Mouse (Mus musculus) CH12.LX (cell line): Measurements from ENCODE around the gene Dlg2. TPM values are rescaled to one million over a fixed set of nuclear protein-coding genes. Genes with fewer than 3 reads are reported as not detected.
A peak's percentile ranks its signal among the peaks of the same experiment; 100 is the strongest.

ENCODE experiments used
- DNase-seq: peaks from one replicate; pipeline ENCODE4 v3.0.0-alpha.2; 2013; ENCODE audit errors: extremely low read depth
- H3K27ac ChIP-seq: 2 replicates; pipeline ENCODE4 v1.5.1; 2012; ENCODE audit warnings: low read depth, mild to moderate bottlenecking, control low read depth, moderate library complexity; ENCODE audit not compliant: insufficient read depth
- H3K27me3 ChIP-seq: replicated peaks from 2 replicates; pipeline ENCODE3; 2012; ENCODE audit warnings: inconsistent platforms
- H3K36me3 ChIP-seq, 2 experiments: replicated peaks in 1 of 2; 2 replicates each; pipeline versions ENCODE3 to v1.6.1; 2012; ENCODE audit warnings: inconsistent platforms in 1 of 2, low read length in 1 of 2, mild to moderate bottlenecking in 1 of 2, mixed read lengths in 1 of 2, moderate library complexity in 1 of 2; ENCODE audit not compliant: control insufficient read depth in 1 of 2, insufficient read depth in 1 of 2
- H3K4me1 ChIP-seq, 2 experiments: 2 replicates each; pipeline ENCODE4 v1.6.1; 2012; ENCODE audit warnings: inconsistent platforms in 1 of 2, moderate library complexity in 1 of 2; ENCODE audit not compliant: insufficient read depth in 2 of 2, control insufficient read depth in 1 of 2
- H3K4me2 ChIP-seq: 2 replicates; pipeline ENCODE4 v1.6.1; 2012; ENCODE audit warnings: low read depth, mild to moderate bottlenecking, control low read depth; ENCODE audit not compliant: poor library complexity, insufficient read depth, severe bottlenecking
- H3K4me3 ChIP-seq, 3 experiments: fragments of 150-350 bp in 1 of 3; sonication (generic) in 1 of 3; replicated peaks in 1 of 3; 2 replicates each; pipeline versions ENCODE3 to v1.5.1; 2011 to 2012; ENCODE audit warnings: low read depth in 2 of 3, low read length in 2 of 3, mild to moderate bottlenecking in 2 of 3, moderate library complexity in 2 of 3, control low read depth in 1 of 3, improper control_type of control experiment in 1 of 3, inconsistent platforms in 1 of 3, mixed read lengths in 1 of 3; ENCODE audit not compliant: poor library complexity in 1 of 3
- H3K79me2 ChIP-seq: replicated peaks from 2 replicates; pipeline ENCODE4 v1.6.1; 2012; ENCODE audit warnings: mild to moderate bottlenecking, moderate library complexity; ENCODE audit not compliant: control insufficient read depth, poor library complexity, insufficient read depth, severe bottlenecking; ENCODE audit errors: extremely low read depth
- H3K9ac ChIP-seq: 2 replicates; pipeline ENCODE4 v1.6.1; 2012; ENCODE audit warnings: low read depth, mild to moderate bottlenecking, control low read depth, moderate library complexity; ENCODE audit not compliant: insufficient read depth
- H3K9me3 ChIP-seq: replicated peaks from 2 replicates; pipeline ENCODE3; 2012; ENCODE audit warnings: low read length, inconsistent platforms, mixed read lengths
- BHLHE40 ChIP-seq: IDR thresholded peaks from 2 replicates; pipeline ENCODE4 v1.6.1; 2011; ENCODE audit warnings: mild to moderate bottlenecking, low read depth, low read length, improper control_type of control experiment
- CHD2 ChIP-seq: IDR thresholded peaks from 2 replicates; pipeline ENCODE4 v1.6.1; 2011; ENCODE audit warnings: low read length, improper control_type of control experiment
- CTCF ChIP-seq, 2 experiments: IDR thresholded peaks in 1 of 2; conservative IDR thresholded peaks in 1 of 2; 2 replicates each; pipeline ENCODE4 v1.5.1; 2011 to 2012; ENCODE audit warnings: low read depth in 2 of 2, low read length in 2 of 2, improper control_type of control experiment in 1 of 2, inconsistent platforms in 1 of 2, mild to moderate bottlenecking in 1 of 2, moderate library complexity in 1 of 2
- E2F4 ChIP-seq: IDR thresholded peaks from 2 replicates; pipeline ENCODE4 v1.6.1; 2011; ENCODE audit warnings: low read depth, low read length, improper control_type of control experiment; ENCODE audit not compliant: insufficient replicate concordance
- JUND ChIP-seq: conservative IDR thresholded peaks from 2 replicates; pipeline ENCODE4 v1.6.1; 2011; ENCODE audit warnings: low read depth, low read length, improper control_type of control experiment
- KAT2A ChIP-seq: IDR thresholded peaks from 2 replicates; pipeline ENCODE4 v1.6.1; 2012; ENCODE audit warnings: low read length, improper control_type of control experiment, inconsistent platforms; ENCODE audit not compliant: insufficient replicate concordance
- MAFK ChIP-seq: IDR thresholded peaks from 2 replicates; pipeline ENCODE4 v1.6.1; 2011; ENCODE audit warnings: low read length, improper control_type of control experiment; ENCODE audit not compliant: insufficient replicate concordance
- MAZ ChIP-seq: IDR thresholded peaks from 2 replicates; pipeline ENCODE4 v1.6.1; 2012; ENCODE audit warnings: low read depth, mild to moderate bottlenecking, inconsistent platforms, low read length, improper control_type of control experiment, moderate library complexity
- MYC ChIP-seq: IDR thresholded peaks from 2 replicates; pipeline ENCODE4 v1.6.1; 2011; ENCODE audit warnings: low read depth, mild to moderate bottlenecking, improper control_type of control experiment, low read length
- NELFE ChIP-seq: IDR thresholded peaks from 2 replicates; pipeline ENCODE4 v1.6.1; 2011; ENCODE audit warnings: low read depth, low read length, improper control_type of control experiment
- POLR2AphosphoS2 ChIP-seq: IDR thresholded peaks from 2 replicates; pipeline ENCODE4 v1.6.1; 2011; ENCODE audit warnings: low read depth, low read length, improper control_type of control experiment
- RAD21 ChIP-seq: IDR thresholded peaks from 2 replicates; pipeline ENCODE4 v1.6.1; 2011; ENCODE audit warnings: low read depth, mild to moderate bottlenecking, low read length, improper control_type of control experiment, moderate library complexity
- RCOR1 ChIP-seq: conservative IDR thresholded peaks from 2 replicates; pipeline ENCODE4 v1.6.1; 2012; ENCODE audit warnings: low read depth, mild to moderate bottlenecking, inconsistent platforms, low read length, improper control_type of control experiment
- SIN3A ChIP-seq: IDR thresholded peaks from 2 replicates; pipeline ENCODE4 v1.6.1; 2012; ENCODE audit warnings: low read length, improper control_type of control experiment, inconsistent platforms
- SMC3 ChIP-seq: IDR thresholded peaks from 2 replicates; pipeline ENCODE4 v1.6.1; 2011; ENCODE audit warnings: low read depth, low read length, improper control_type of control experiment
- UBTF ChIP-seq: IDR thresholded peaks from 2 replicates; pipeline ENCODE4 v1.6.1; 2012; ENCODE audit warnings: low read depth, mild to moderate bottlenecking, inconsistent platforms, low read length, improper control_type of control experiment, moderate library complexity
- USF1 ChIP-seq: IDR thresholded peaks from 2 replicates; pipeline ENCODE4 v1.6.1; 2014; ENCODE audit warnings: low read depth, mild to moderate bottlenecking, inconsistent platforms, low read length, improper control_type of control experiment
- ZC3H11A ChIP-seq: IDR thresholded peaks from 2 replicates; pipeline ENCODE4 v1.6.1; 2012; ENCODE audit warnings: low read depth, mild to moderate bottlenecking, inconsistent platforms, low read length, improper control_type of control experiment
- ZKSCAN1 ChIP-seq: IDR thresholded peaks from 2 replicates; pipeline ENCODE4 v1.6.1; 2012; ENCODE audit warnings: low read depth, inconsistent platforms, low read length, improper control_type of control experiment, borderline replicate concordance
- ZNF384 ChIP-seq: IDR thresholded peaks from 2 replicates; pipeline ENCODE4 v1.6.1; 2012; ENCODE audit warnings: low read depth, low read length, improper control_type of control experiment, inconsistent platforms
- dilution Hi-C: fragments of 300-500 bp; cut with MboI; formaldehyde crosslinking; loops from 2 replicates; pipeline ENCODE4 v1.14.3; 2020; ENCODE audit warnings: low sequenced_read_pairs; ENCODE audit not compliant: extremely low pct_unique_long_range_greater_than_20kb, extremely low pct_ligation_motif_present
- in situ Hi-C: fragments of 300-500 bp; cut with MboI; formaldehyde crosslinking; loops from 3 replicates; pipeline ENCODE4 v1.14.3; 2019; ENCODE audit warnings: low sequenced_read_pairs, low pct_ligation_motif_present, low pct_unique_long_range_greater_than_20kb, mixed read lengths
- polyA plus RNA-seq: library from polyadenylated mRNA; unstranded; fragments of >175 nt; gene quantifications from 2 replicates; pipeline ENCODE4 v1.2.1, GENCODE M21; 2012; ENCODE audit warnings: low read depth; ENCODE audit not compliant: insufficient read length
- total RNA-seq, 2 experiments: library from RNA; depleted of rRNA; stranded (reverse); fragments of 300-350 nt in 1 of 2; fragments of >200 nt in 1 of 2; gene quantifications; 2 replicates each; pipeline ENCODE4 v1.2.3; 2012 to 2014

Dlg2 gene
- total and polyA plus RNA-seq, 3 experiments: 0.36 TPM; not detected in 2

DNA sequence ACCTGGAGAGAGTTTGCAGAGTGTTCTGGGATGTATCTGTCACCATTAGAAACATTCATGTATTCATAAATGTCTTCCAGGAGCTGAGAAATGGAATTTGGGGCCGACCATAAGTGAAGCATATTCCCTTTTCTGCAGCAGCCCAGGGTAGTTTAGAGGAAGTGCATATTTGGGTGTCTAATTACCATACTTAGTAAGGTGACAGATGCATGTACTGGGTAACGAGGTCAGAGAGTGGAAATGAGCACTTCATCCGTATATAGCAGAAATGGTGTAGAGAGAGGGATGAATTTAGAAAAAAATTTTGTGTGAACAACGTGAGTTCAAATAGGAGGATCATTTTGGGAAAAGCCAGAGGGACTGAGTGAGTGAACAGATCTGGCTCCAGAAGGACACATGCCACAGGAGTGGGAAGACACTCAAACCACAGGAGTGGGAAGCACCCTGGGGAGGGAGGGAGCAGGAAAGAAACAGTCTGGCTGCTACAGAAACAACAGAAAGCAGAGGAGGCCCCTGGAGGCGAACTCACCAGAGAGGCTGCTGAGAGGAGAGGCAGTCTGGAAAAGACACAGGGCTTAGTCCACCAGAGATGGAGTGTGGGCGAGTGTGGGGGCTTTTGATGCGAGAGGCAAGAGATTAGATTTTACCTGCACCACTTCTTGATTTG lies 742.0 kb downstream of the Dlg2 start:
- in situ Hi-C loops (no loop called here), dilution Hi-C loops (no loop called here)
- Histone ChIP-seq H3K4me1 (no peaks in the 10 kb centered on the region), H3K4me2 (no peak overlapping the region), H3K27me3 (no peaks in the 10 kb centered on the region), H3K36me3 (no peaks in the 10 kb centered on the region), H3K4me3 (no peak overlapping the region), H3K9ac (no peak overlapping the region), H3K79me2 (no peaks in the 10 kb centered on the region), H3K9me3 (no peaks in the 10 kb centered on the region), H3K27ac (no peak overlapping the region)
- DNase-seq: no peak
- TF ChIP-seq SMC3 (no peak), KAT2A (no peak), MAFK (no peak), MAZ (no peak), UBTF (no peak), USF1 (no peak), NELFE (no peak), RAD21 (no peak), POLR2AphosphoS2 (no peak), ZNF384 (no peak), ZC3H11A (no peak), E2F4 (no peak), ZKSCAN1 (no peak), RCOR1 (no peak), CHD2 (no peak), SIN3A (no peak), CTCF (conservative IDR thresholded peaks at IDR 0.05 in 1 of 2, IDR thresholded peaks at IDR 0.05 in 1 of 2; ENCODE audit: low read depth in 2 of 2, low read length in 2 of 2) (no peak), BHLHE40 (no peak), MYC (no peak)

DNA sequence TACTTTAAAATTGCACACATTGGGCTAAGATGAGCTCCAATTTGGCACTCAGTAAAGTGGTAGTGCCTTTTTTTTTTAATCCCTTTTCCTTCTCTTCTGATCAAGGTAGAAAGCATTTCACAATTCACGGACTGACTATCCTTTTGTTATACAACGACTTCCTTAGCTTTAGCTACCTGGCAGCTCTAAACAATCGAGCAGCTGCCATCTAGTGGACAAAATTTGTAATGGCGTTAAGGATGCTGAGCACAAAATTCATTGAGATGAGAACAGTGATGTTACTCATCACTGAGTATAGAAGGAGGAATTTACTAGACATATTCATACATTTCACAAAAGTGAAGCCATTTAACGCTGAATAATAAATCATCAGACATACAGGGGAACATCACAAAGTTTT lies 750.0 kb downstream of the Dlg2 start:
- DNase-seq: peak; percentile 75
- Histone ChIP-seq H3K4me3 (no peak overlapping the region), H3K27me3 (no peaks in the 10 kb centered on the region), H3K27ac (no peak overlapping the region), H3K36me3 (no peaks in the 10 kb centered on the region), H3K4me1 (no peaks in the 10 kb centered on the region), H3K9me3 (no peaks in the 10 kb centered on the region), H3K79me2 (no peaks in the 10 kb centered on the region), H3K9ac (no peak overlapping the region), H3K4me2 (no peak overlapping the region)
- dilution Hi-C loops: no loop called here
- in situ Hi-C loops: no loop called here
- peak; percentile 5; the same call in 1 of the 2 replicates for TF ChIP-seq ZC3H11A
- TF ChIP-seq RAD21: peak; percentile 78
- TF ChIP-seq CTCF (conservative IDR thresholded peaks at IDR 0.05 in 1 of 2, IDR thresholded peaks at IDR 0.05 in 1 of 2; ENCODE audit: low read depth in 2 of 2, low read length in 2 of 2): peak; percentile 51 to 80
- TF ChIP-seq JUND: no peak; the same call in 1 of the 2 replicates
- no peak for TF ChIP-seq BHLHE40
- TF ChIP-seq SMC3: peak; percentile 70
- no peak for TF ChIP-seq KAT2A
